Mouse (Mus musculus): ENCODE data around the gene Serpina1d. TPM values are rescaled to one million over a fixed set of nuclear protein-coding genes. Genes with fewer than 3 reads are reported as not detected.
"Not testable (repeated sequence)": the region's sequence is repeated elsewhere in the genome, so short reads cannot be mapped to it uniquely, and the experiment has no call there.

The Serpina1d gene
- polyA plus RNA-seq (2016; fragmentation: Nextera tagmentation; extraction: Ambion mirVana), result 0.14 and 9.4 TPM in 2 replicates

GRCm38 (mm10) chr12:103773246-103773851, at the start of gene Serpina1d:
Gene Serpina1d, minus strand, starts transcription at chr12:103773592.
- not testable (repeated sequence) for H3K27ac ChIP-seq; H3K36me3 ChIP-seq; H3K4me3 ChIP-seq; H3K27me3 ChIP-seq (ENCODE audit: insufficient read depth, poor library complexity, severe bottlenecking); DNase-seq (ENCODE audit: low spot score); H3K9me3 ChIP-seq; H3K4me1 ChIP-seq
- 78% methylated on average over 6 of the region's 6 CpGs for WGBS

- DNase-seq (ENCODE audit: low spot score); H3K4me1 ChIP-seq; H3K9me3 ChIP-seq; H3K27ac ChIP-seq; H3K27me3 ChIP-seq (ENCODE audit: insufficient read depth, poor library complexity, severe bottlenecking); H3K4me3 ChIP-seq; H3K36me3 ChIP-seq: not testable (repeated sequence)
- 65% methylated on average over 1 of the region's 1 CpGs for WGBS
Measured at GRCm38 (mm10) chr12:103770597-103770996, 2.8 kb downstream of the Serpina1d start.

GRCm38 (mm10) chr12:103763083-103763482, 10.3 kb downstream of the Serpina1d start:
- 72% methylated on average over 3 of the region's 3 CpGs for WGBS
- not testable (repeated sequence) for DNase-seq (ENCODE audit: low spot score); H3K27ac ChIP-seq; H3K27me3 ChIP-seq (ENCODE audit: insufficient read depth, poor library complexity, severe bottlenecking); H3K4me3 ChIP-seq; H3K36me3 ChIP-seq; H3K9me3 ChIP-seq; H3K4me1 ChIP-seq

GRCm38 (mm10) chr12:103760316-103760715, 13.1 kb downstream of the Serpina1d start:
- not testable (repeated sequence) for H3K4me1 ChIP-seq; H3K27me3 ChIP-seq (ENCODE audit: insufficient read depth, poor library complexity, severe bottlenecking); H3K9me3 ChIP-seq; H3K36me3 ChIP-seq; H3K27ac ChIP-seq; DNase-seq (ENCODE audit: low spot score); H3K4me3 ChIP-seq
- 86% methylated on average over 3 of the region's 3 CpGs for WGBS

- H3K36me3 ChIP-seq, result not testable (repeated sequence)
Measured at GRCm38 (mm10) chr12:103745957-103746356, 27.4 kb downstream of the Serpina1d start.

GRCm38 (mm10) chr12:103737791-103738580, 35.4 kb downstream of the Serpina1d start:
- not testable (repeated sequence) for H3K27me3 ChIP-seq (ENCODE audit: insufficient read depth, poor library complexity, severe bottlenecking); DNase-seq (ENCODE audit: low spot score); H3K4me1 ChIP-seq; H3K4me3 ChIP-seq; H3K27ac ChIP-seq; H3K9me3 ChIP-seq; H3K36me3 ChIP-seq
- 81% methylated on average over 6 of the region's 6 CpGs for WGBS

More at GRCm38 (mm10) chr12:103745957-103746356, 27.4 kb downstream of the Serpina1d start:
- H3K4me1 ChIP-seq; H3K9me3 ChIP-seq; H3K27ac ChIP-seq; H3K4me3 ChIP-seq; H3K27me3 ChIP-seq (ENCODE audit: insufficient read depth, poor library complexity, severe bottlenecking); DNase-seq (ENCODE audit: low spot score): not testable (repeated sequence)
- WGBS, result 80% methylated on average over 5 of the region's 5 CpGs

- not testable (repeated sequence) for H3K27ac ChIP-seq; DNase-seq (ENCODE audit: low spot score); H3K27me3 ChIP-seq (ENCODE audit: insufficient read depth, poor library complexity, severe bottlenecking); H3K4me1 ChIP-seq; H3K4me3 ChIP-seq; H3K9me3 ChIP-seq; H3K36me3 ChIP-seq
- WGBS, result 75% methylated on average over 4 of the region's 4 CpGs
Measured at GRCm38 (mm10) chr12:103735566-103735965, 37.8 kb downstream of the Serpina1d start.

- not testable (repeated sequence) for H3K27me3 ChIP-seq (ENCODE audit: insufficient read depth, poor library complexity, severe bottlenecking); H3K36me3 ChIP-seq; H3K4me1 ChIP-seq; DNase-seq (ENCODE audit: low spot score); H3K27ac ChIP-seq; H3K4me3 ChIP-seq; H3K9me3 ChIP-seq
- WGBS, result 79% methylated on average over 4 of the region's 4 CpGs
Measured at GRCm38 (mm10) chr12:103735101-103735500, 38.3 kb downstream of the Serpina1d start.

Other genes starting within 250 kb of the Serpina1d start
- 0.17 and 1.6 TPM in 2 replicates for gene Ppp4r4, start 241.3 kb downstream of the Serpina1d start, polyA plus RNA-seq (2016; fragmentation: Nextera tagmentation; extraction: Ambion mirVana)
- 0.16 and 3.4 TPM in 2 replicates for gene Serpina10, start 142.1 kb downstream of the Serpina1d start, polyA plus RNA-seq (2016; fragmentation: Nextera tagmentation; extraction: Ambion mirVana)
- gene Serpina6, start 116.4 kb downstream of the Serpina1d start, polyA plus RNA-seq (2016; fragmentation: Nextera tagmentation; extraction: Ambion mirVana), result 2.7 and 78.7 TPM in 2 replicates
- gene Serpina16, start 97.5 kb downstream of the Serpina1d start, polyA plus RNA-seq (2016; fragmentation: Nextera tagmentation; extraction: Ambion mirVana), result not detected in 2 replicates
- gene Serpina1f, start 78.1 kb downstream of the Serpina1d start, polyA plus RNA-seq (2016; fragmentation: Nextera tagmentation; extraction: Ambion mirVana), result 0.10 TPM in 1 of 2 replicates, not detected in the other
- 1.3 and 49.0 TPM in 2 replicates for gene Serpina1b, start 56.8 kb upstream of the Serpina1d start, polyA plus RNA-seq (2016; fragmentation: Nextera tagmentation; extraction: Ambion mirVana)
- 0.68 and 29.6 TPM in 2 replicates for gene Serpina1a, start 90.0 kb upstream of the Serpina1d start, polyA plus RNA-seq (2016; fragmentation: Nextera tagmentation; extraction: Ambion mirVana)
- 0.22 and 4.4 TPM in 2 replicates for gene Serpina1c, start 131.3 kb upstream of the Serpina1d start, polyA plus RNA-seq (2016; fragmentation: Nextera tagmentation; extraction: Ambion mirVana)
- 0.25 and 6.2 TPM in 2 replicates for gene Serpina1e, start 185.4 kb upstream of the Serpina1d start, polyA plus RNA-seq (2016; fragmentation: Nextera tagmentation; extraction: Ambion mirVana)
- 0.72 TPM in 1 of 2 replicates, not detected in the other for gene Serpina11, start 216.4 kb upstream of the Serpina1d start, polyA plus RNA-seq (2016; fragmentation: Nextera tagmentation; extraction: Ambion mirVana)
- gene Serpina9, start 240.2 kb upstream of the Serpina1d start, polyA plus RNA-seq (2016; fragmentation: Nextera tagmentation; extraction: Ambion mirVana), result 0.18 TPM in 1 of 2 replicates, not detected in the other